Mouse (Mus musculus) neutrophil, adult 5-6 weeks (primary cell): ENCODE results near the gene Clic4. TPM values are rescaled to one million over a fixed set of nuclear protein-coding genes. Genes with fewer than 3 reads are reported as not detected.

Source experiments
- ATAC-seq: fragments of 151-379, 151-347 bp; 2 replicates; pipeline ENCODE4 v1.8.0; 2017; ENCODE audit warnings: mild to moderate bottlenecking, moderate TSS enrichment; ENCODE audit not compliant: insufficient number of reproducible peaks, poor library complexity, low FRiP score, severe bottlenecking; ENCODE audit errors: extremely low read depth
- total RNA-seq: library from RNA; stranded (forward); fragments of 200-1000 nt; gene quantifications from 2 replicates; pipeline ENCODE4 v1.2.3, GENCODE M21; 2017

Clic4 gene
- total RNA-seq, 1 experiment from 2014 or later = 31.7 TPM

DNA sequence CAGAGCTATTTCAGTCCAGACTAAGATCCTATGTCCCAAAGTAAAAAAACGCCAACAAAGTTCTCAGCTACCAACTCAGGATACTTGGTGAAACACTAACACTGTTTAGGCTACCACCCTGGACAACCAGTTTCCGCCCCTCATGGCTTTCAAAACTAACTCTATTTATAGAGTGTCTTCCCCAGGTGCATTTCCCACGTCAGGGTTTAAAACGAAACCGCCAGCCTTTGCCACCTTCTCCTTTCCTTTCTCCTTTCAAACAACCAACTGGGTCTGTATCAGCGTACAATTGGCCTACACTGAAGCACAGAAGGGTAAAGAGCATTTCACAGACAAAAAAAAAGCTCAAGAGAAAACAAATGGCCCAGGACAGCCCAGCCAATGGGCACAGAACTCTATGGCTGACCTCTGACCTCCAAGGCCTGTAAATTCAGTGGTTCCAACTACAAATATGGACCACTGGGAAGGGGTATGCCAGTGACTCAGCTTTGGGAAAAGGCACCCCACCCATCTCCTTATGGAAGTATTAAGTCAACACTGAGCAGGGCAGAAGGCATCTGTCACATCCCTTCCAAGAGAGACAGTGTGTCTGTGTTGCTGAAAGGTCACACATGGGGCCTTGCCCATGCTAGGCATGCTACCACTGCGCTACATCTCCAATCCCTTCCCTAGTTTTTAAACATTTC is 2.8 kb downstream of the Clic4 start:
- ATAC-seq = no peak

DNA sequence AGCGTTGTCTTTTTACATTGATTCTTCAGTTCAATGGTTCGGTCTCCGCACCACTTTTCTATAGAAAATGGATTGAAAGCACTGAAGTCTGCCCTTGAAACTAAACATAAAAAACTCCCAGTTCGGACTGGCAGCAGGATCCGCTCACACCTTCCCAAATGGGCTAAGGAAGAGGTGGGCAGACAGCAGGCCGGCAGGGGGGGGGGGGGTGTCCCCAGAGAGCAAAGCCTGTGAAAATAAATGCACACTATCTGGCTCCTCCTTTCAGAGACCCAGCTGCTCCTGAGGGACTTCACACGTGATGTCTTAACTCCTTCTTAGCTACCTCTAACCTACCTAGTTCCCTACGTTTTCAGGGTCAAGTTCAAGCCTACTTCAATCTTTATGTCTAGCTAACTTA is 5.1 kb downstream of the Clic4 start:
- ATAC-seq = no peak

- no peak for ATAC-seq
Observed at GRCm38 (mm10) chr4:135266987-135267386, 5.6 kb downstream of the Clic4 start.

DNA sequence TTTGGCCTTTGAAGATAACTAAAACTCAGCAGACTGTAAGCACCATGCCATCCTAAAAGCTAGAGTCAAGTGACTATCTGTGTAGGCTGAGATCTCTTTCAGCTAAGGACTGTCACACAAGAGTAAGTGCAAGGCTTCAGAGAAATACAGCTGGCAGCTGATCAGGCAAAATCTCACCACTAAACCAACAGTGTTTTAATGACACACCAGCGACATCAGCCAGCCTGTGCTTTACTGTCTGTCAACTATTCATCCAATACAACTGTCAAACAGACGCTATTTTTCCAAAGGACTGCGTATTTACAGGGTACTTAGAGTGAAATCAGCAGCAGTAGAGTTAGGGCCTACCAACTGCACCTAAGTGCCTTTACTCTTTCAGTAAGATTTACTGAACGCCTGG is 12.2 kb downstream of the Clic4 start:
- no peak for ATAC-seq

DNA sequence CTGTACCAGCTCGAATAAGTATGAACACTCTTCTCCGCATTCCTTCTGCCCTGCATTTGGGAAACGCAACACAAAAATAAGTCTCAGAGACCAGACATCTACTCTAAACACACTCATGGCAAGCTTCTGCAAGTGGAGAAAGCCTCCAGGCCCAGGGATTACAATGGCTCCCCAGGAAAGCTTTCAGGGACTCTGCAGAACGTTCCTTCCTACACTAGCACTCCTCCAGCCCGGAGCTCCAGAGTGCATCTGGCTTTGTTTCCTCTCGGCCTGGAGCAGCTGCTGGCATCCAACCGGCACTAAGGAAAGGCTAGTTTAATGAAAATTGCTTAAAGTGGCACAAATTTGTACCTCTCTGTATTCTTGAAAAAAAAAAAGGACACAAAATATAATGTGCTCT is 14.1 kb downstream of the Clic4 start:
- ATAC-seq = no peak

DNA sequence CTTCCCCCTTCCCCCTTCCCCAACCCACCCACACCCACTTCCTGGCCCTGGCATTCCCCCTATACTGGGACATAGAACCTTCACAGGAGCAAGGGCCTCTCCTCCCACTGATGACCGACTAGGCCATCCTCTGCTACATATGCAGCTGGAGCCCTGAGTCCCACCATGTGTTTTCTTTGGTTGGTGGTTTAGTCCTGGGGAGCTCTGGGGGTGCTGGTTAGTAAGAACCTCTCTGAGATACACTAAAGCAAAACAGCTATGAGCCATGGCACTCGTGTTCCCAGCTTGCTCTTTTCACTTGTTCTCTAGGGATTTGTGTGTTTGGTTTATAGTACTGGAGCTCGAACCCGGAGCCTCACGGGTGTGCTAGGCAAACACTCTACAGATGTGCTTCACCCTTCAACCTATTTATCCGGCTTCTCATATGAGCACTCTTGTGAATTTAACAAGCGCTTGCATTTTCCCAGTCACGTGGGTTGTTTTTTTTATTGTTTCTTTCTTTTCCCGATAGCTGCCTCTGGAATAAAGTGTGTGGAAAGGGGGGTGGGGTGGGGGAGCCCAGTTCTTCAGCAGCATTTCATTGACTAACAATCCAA is 14.6 kb downstream of the Clic4 start:
- no peak for ATAC-seq

DNA sequence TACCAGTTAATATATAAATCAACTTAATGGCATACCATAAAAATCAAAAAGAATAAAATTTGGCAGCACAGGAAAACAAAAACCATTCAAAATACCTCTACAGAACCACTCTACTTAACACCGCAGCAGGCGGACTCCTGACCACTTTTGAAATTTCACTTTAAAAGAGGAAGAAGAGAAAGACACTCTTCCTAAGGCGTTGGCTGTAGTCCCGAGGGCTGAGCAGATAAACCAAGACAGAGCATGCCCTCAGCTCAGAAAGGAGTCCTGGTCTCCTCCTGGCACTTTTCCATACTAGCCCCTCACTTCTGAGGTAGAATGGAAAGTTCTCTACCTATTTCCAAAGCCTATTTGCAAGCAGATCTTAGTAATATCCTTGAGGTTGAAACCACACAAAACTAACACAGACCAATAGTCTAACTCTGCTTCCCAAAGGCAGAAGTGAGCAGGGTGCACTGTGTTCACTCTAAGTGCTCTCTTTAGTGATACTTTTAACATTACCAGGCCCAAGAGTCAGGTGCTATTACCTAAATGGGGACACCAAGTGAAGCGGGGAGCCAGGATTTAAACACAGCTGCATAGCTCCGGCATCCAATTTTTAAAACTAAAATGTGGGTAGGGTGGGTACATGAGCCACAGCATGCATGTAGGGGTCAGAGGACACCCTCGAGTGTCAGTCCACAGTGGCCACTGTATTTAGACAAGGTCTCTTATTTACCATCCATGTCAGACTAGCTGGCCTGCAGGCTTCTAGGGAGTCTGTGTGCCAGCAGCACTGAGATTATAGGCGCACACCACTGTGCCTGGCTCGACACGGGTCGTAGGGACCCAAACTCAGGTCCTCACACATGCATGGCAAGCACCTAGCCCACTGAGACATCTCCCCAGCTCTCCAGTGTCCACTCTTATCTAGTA is 15.8 kb downstream of the Clic4 start:
- ATAC-seq = no peak

GRCm38 (mm10) chr4:135254770-135255169 is 17.8 kb downstream of the Clic4 start:
- ATAC-seq = no peak

DNA sequence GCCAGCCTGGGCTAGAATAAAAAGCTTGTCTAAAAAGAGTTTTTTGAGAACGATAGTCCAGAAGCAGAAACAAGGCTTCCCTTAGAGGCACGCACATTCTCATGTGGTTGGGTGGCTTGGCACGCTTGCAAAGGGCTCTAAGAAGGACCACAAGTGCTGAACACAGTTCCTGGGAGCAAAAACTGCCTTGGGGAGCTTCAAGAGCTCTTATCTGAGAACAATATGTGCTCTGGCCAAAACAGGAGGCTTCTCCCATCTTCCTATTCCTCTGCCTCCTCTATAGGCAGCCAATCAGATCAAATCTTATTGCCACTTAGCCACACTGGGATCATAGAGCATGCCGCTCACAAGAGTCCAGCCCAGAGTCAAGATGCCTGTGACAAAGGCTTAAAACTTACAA is 18.3 kb downstream of the Clic4 start:
- no peak for ATAC-seq

DNA sequence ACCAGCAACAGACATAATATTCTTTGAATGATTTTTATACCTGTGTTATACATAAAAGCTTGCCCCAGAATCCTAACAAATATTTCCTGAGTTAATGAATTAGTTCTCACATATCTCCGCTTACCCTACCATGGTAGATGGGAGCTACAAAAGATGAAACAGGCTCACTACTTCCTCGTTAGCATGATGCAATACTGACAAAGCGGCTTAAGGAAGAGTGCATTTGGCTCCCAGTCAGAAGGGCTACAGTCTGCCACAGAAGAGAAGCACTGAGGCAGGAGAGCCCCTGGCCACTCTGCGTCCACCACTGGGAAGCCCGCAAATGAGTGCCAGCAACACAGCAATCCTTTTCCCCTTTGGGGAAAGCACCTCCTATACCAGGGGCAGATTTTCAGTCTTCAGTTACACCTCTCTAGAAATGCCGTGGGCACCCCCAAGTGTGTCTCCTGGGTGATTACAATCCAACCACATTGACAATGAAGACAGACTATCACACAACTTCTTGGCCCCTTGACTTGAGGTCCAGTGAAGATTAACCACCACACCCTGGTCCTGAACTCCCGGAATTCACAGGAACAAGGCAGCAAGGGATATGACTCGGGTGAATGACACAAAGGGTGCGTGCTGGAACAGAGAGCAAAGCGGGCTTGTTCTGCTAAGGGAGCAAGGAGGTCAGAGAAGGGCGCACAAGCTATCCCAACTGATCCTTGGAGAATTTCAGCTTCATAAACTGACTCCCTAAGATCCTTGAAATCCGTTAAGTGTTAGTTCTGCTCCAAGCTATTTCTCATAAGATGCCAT is 19.2 kb downstream of the Clic4 start:
- no peak for ATAC-seq

GRCm38 (mm10) chr4:135251801-135252200 is 20.8 kb downstream of the Clic4 start:
- ATAC-seq = no peak

DNA sequence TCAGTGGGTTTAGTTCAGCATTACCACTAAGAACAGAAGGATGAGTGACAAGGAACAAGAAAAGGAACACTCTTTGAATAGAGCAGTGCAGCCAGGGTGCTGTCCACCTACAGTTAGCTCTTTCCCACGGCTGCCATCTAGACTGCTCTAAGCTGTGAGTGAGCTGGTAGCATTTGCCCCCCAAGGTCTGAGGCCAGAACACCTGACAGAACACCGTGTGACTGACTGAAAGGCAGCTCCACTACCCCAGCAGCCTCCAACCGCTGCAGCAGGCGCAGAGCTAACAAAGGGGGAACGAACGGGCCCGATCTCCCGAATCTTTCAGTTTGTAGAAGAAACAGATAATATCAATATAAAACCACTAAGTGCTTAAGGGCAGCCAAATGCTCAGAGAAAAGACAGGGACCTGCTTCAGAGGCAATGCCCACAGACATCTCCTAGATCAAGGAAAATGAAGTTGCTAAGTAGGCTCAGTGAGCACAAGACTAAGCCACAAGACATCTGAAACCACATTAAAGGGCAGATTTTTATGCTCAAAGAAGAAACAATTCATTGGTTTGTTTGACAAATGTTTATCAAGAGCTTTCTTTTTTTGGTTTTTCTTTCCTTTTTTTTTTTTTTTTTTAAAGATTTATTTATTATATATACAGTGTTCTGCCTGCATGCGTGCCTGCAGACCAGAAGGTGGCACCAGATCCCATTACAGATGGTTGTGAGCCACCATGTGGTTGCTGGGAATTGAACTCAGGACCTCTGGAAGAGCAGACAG is 24.2 kb downstream of the Clic4 start:
- ATAC-seq = no peak

DNA sequence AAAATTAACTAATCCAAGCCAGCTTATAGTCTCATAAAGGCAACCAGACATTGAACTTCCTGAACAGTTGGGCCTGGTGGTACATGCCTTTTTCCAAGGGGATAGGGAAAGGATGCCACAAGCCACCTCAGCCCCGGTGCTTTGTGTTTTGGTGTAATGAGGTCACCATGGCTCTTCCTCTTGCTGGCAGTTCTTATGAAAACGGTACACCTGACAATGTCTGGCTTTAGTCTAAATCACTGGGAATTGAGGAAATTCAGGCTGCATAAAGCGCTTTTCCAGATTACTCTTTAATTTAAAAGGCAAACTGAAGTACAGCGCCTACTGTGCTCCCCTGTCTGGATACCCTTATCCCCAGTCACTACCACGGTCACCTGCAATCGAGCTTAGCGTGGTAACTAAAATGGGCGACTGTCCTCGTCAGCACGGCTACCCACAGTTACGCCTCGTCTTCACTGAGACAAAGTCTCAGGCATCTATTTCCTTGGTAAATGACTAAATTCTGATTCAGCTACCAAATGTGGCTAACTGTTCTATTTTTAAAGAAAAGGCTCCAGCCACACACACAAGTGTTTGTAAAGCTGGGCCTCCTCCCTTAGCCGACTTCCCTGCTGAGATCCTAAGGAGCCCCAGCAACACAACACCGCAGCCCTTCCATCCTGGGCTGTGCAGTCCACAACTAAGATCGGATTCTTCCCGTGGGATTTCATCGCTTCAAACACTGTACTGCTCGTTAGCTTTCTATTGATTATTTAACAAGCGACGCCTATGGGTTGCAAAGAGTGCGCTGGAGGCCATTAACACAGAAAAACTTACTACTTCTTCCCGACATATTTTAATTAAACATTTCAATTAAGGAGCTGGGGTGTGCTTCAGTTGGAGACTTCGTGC is 25.5 kb downstream of the Clic4 start:
- no peak for ATAC-seq

GRCm38 (mm10) chr4:135246444-135246843 is 26.2 kb downstream of the Clic4 start:
- ATAC-seq = no peak

DNA sequence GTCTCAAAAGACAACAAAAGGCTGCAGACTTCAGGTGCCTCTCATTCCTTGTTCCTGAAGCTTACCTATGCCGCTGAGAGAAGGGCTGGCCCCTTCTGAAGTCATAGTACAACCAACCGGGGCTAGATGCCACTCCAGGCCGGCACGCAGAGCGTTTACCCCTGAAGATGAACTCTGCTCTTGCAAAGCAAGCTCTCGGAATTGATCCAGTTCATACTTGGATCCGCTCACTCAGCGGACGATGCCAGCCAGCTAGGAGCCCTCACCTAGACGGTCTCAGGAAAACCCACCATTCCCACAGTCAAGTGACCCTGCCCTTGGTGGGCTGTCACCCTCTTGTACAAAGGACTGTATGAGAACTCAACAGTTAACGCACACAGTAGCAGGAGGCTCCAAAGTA is 26.8 kb downstream of the Clic4 start:
- ATAC-seq = no peak

GRCm38 (mm10) chr4:135244335-135244734 is 28.3 kb downstream of the Clic4 start:
- peak; percentile 62; the same call in 1 of the 2 replicates for ATAC-seq

DNA sequence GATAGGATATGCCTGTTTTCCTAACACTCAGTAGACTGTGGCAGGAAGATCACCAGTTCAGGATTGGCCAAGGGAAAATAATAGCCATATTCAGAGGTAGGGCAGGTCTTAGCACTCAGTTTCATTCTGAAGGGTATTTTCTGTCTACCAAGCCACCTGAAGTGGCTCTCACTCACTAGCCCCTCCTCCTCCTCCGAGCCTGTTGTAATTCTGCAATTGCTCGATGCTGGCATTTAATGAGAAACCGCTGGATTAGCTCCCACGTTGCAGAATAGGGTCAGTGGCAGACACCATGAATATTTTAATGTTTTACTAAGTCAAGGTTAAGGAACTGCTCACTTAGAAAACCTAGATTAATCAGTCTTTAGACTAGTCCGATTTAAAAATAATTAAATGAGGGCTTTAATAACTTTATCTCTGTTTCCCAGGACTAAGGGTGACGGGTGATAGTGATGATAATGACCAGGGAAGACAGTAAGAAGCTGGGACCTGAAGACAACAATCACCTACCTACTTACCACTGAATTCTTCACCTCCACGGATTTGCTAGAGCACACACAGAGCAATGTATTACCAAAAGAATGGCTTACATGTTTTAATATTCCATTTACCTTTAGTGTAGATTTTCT is 29.6 kb downstream of the Clic4 start:
- ATAC-seq = no peak
